Mouse (Mus musculus) neural tube, embryonic 14.5 days (tissue): ENCODE results near the gene Fam124a. TPM values are rescaled to one million over a fixed set of nuclear protein-coding genes. Genes with fewer than 3 reads are reported as not detected.

Source experiments
- ATAC-seq: fragments of 200-750 bp; cut with Nextera tagmentation; 2 replicates; pipeline ENCODE4 v1.8.0; 2017; ENCODE audit warnings: low read depth, mild to moderate bottlenecking, moderate TSS enrichment, moderate library complexity
- H3K27ac ChIP-seq: fragments of 300-500 bp; sonication (generic); 2 replicates; pipeline ENCODE4 v1.5.1; 2014; ENCODE audit warnings: low read depth, mild to moderate bottlenecking, control low read depth, low read length, moderate library complexity, mixed read lengths
- H3K27me3 ChIP-seq: fragments of 300-500 bp; sonication (generic); 2 replicates; pipeline ENCODE4 v1.6.1; 2014; ENCODE audit warnings: low read length; ENCODE audit not compliant: control insufficient read depth, insufficient read depth
- H3K36me3 ChIP-seq: fragments of 300-500 bp; sonication (generic); 2 replicates; pipeline ENCODE4 v1.6.1; 2014; ENCODE audit warnings: low read length, mixed read lengths; ENCODE audit not compliant: control insufficient read depth, insufficient read depth
- H3K4me1 ChIP-seq: fragments of 300-500 bp; sonication (generic); 2 replicates; pipeline ENCODE4 v1.6.1; 2014; ENCODE audit warnings: low read length; ENCODE audit not compliant: control insufficient read depth, insufficient read depth
- H3K4me2 ChIP-seq: fragments of 300-500 bp; sonication (generic); 2 replicates; pipeline ENCODE4 v1.6.1; 2014; ENCODE audit warnings: mild to moderate bottlenecking, low read depth, low read length, control low read depth
- H3K4me3 ChIP-seq: fragments of 300-500 bp; sonication (generic); 2 replicates; pipeline ENCODE4 v1.5.1; 2014; ENCODE audit warnings: low read depth, low read length, control low read depth, mixed read lengths
- H3K9ac ChIP-seq: fragments of 300-500 bp; sonication (generic); replicated peaks from 2 replicates; pipeline ENCODE4 v1.6.1; 2014; ENCODE audit warnings: low read depth, mild to moderate bottlenecking, control low read depth, low read length, mixed read lengths
- H3K9me3 ChIP-seq: fragments of 300-500 bp; sonication (generic); 2 replicates; pipeline ENCODE4 v1.6.1; 2016; ENCODE audit warnings: low read length; ENCODE audit not compliant: control insufficient read depth
- WGBS: fragments of 180-500 bp; shearing (Covaris S2); extraction: QIAGEN DNeasy Blood & Tissue Kit; methylation state at CpG from one replicate; pipeline ENCODE4 v1.1.7; 2014; 5-methylcytosine and 5-hydroxymethylcytosine counted together
- polyA plus RNA-seq: library from polyadenylated mRNA; unstranded; fragments of >200 nt; fragmentation: Nextera tagmentation; extraction: Ambion mirVana; gene quantifications from 2 replicates; pipeline ENCODE4 v1.2.1, GENCODE M21; 2014

Gene Fam124a
- polyA plus RNA-seq, 1 experiment from 2014 or later = 52.4 TPM

DNA sequence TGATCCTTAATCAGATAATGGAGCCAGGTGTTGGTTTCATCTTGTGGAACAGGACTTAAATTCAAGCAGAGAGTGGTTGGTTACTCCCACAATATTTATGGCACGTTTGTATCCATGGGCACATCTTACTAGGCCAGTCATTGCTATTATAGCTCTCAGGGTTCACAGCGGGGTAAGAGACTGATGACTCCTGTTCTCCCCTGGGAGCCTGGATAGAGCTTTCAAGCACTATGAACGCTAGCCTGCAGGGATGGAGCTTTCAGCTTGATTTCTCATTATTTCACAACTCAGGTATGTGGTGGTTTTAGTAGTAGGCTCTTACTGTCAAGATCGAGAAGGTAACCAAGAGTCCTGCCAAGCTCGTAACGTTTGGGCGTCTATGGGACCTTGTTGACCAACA is 100.5 kb downstream of the Fam124a start:
- Histone ChIP-seq H3K4me2 (no peak overlapping the region), H3K9ac (no peak overlapping the region), H3K4me1 (no peaks in the 10 kb centered on the region), H3K4me3 (no peak overlapping the region), H3K9me3 (no peaks in the 10 kb centered on the region), H3K27ac (no peak overlapping the region), H3K36me3 (no peaks in the 10 kb centered on the region), H3K27me3 (no peaks in the 10 kb centered on the region)
- no peak for ATAC-seq
- 79% methylated on average over 7 of the region's 7 CpGs for WGBS

DNA sequence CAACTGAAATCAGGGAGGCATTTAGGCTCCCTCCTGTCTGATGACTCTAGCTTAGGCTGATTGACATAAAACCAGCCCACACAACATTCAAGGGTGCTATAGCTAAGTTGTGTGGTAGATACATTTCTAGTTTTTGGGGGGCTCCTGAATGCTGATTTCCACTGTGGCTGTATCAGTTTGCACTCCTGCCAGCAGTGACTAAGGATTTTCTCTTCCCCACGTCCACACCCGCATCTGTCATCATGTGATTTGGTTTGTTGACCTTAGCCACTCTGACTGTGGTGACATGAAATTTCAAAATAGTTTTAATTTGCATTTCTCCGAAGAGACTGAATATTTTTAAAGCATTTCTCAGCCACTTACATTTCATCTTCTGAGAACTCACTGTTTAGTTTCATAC is 101.9 kb downstream of the Fam124a start:
- Histone ChIP-seq H3K4me3 (no peak overlapping the region), H3K4me1 (no peaks in the 10 kb centered on the region), H3K27ac (no peak overlapping the region), H3K9ac (no peak overlapping the region), H3K9me3 (no peaks in the 10 kb centered on the region), H3K27me3 (no peaks in the 10 kb centered on the region), H3K36me3 (no peaks in the 10 kb centered on the region), H3K4me2 (no peak overlapping the region)
- ATAC-seq = no peak
- WGBS = 88% methylated on average over 3 of the region's 3 CpGs

Other genes starting within 250 kb of the Fam124a start
- gene Gucy1b2, start 99.4 kb upstream of the Fam124a start, polyA plus RNA-seq = 0.19 and 0.60 TPM in 2 replicates
- gene Gm4131, start 11.2 kb downstream of the Fam124a start, polyA plus RNA-seq = 0.17 and 0.40 TPM in 2 replicates
- 0.26 TPM in 1 of 2 replicates, not detected in the other for gene Serpine3, start 107.9 kb downstream of the Fam124a start, polyA plus RNA-seq
- 19.8 and 22.5 TPM in 2 replicates for gene Ints6, start 205.4 kb downstream of the Fam124a start, polyA plus RNA-seq